Mouse (Mus musculus) hindbrain, embryonic 15.5 days (tissue): ENCODE results near the gene Ctnnbl1. TPM values are rescaled to one million over a fixed set of nuclear protein-coding genes. Genes with fewer than 3 reads are reported as not detected.

Experiments used
- ATAC-seq: fragments of 200-750 bp; cut with Nextera tagmentation; 2 replicates; pipeline ENCODE4 v1.8.0; 2017; ENCODE audit warnings: low read depth, moderate number of reproducible peaks, moderate TSS enrichment; ENCODE audit not compliant: low FRiP score
- H3K27ac ChIP-seq: fragments of 300-500 bp; sonication (generic); replicated peaks from 2 replicates; pipeline ENCODE4 v1.5.1; 2015; ENCODE audit warnings: mild to moderate bottlenecking, inconsistent platforms
- H3K27me3 ChIP-seq: fragments of 300-500 bp; sonication (generic); 2 replicates; pipeline ENCODE4 v1.6.1; 2015; ENCODE audit warnings: control low read depth, inconsistent platforms
- H3K36me3 ChIP-seq: fragments of 300-500 bp; sonication (generic); 2 replicates; pipeline ENCODE4 v1.6.1; 2015; ENCODE audit warnings: control low read depth, inconsistent platforms
- H3K4me1 ChIP-seq: fragments of 300-500 bp; sonication (generic); replicated peaks from 2 replicates; pipeline ENCODE4 v1.6.1; 2015; ENCODE audit warnings: control low read depth, inconsistent platforms
- H3K4me2 ChIP-seq: fragments of 300-500 bp; sonication (generic); 2 replicates; pipeline ENCODE4 v1.6.1; 2015; ENCODE audit warnings: moderate library complexity, mild to moderate bottlenecking, inconsistent platforms
- H3K4me3 ChIP-seq: fragments of 300-500 bp; sonication (generic); 2 replicates; pipeline ENCODE4 v1.5.1; 2015; ENCODE audit warnings: mild to moderate bottlenecking, inconsistent platforms
- H3K9ac ChIP-seq: fragments of 300-500 bp; sonication (generic); 2 replicates; pipeline ENCODE4 v1.6.1; 2015; ENCODE audit warnings: inconsistent platforms
- H3K9me3 ChIP-seq: fragments of 300-500 bp; sonication (generic); 2 replicates; pipeline ENCODE4 v1.6.1; 2016; ENCODE audit warnings: control low read depth, inconsistent platforms
- WGBS: fragments of 180-500 bp; shearing (Covaris S2); methylation state at CpG from one replicate; pipeline ENCODE4 v1.1.7; 2015; 5-methylcytosine and 5-hydroxymethylcytosine counted together
- polyA plus RNA-seq: library from polyadenylated mRNA; unstranded; fragments of >200 nt; fragmentation: Nextera tagmentation; extraction: Ambion mirVana; gene quantifications from 2 replicates; pipeline ENCODE4 v1.2.1, GENCODE M21; 2015

Gene Ctnnbl1
- polyA plus RNA-seq, 1 experiment from 2014 or later: 58.9 TPM

DNA sequence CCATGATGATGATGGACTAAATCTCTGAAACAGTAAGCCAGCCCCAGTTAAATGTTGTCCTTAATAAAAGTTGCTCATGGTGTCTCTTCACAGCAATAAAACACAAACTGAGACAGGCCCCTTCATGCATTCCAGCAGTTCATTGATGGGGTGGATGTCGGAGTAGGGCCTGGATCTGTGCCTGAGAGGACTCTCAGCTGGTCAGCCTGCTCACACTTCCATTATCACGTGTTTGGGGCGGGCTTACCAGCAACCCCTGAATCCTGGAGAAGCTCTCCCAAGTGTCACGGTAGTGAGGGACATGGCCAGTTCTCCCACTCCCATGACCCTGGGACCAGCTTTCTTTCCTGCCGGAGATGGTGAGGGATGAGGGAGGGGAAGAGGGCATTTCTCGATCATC, 24.5 kb upstream of the Ctnnbl1 start:
- H3K4me1 ChIP-seq: peaks cover 28% of the 10 kb centered on the region
- no peak overlapping the region for H3K4me3 ChIP-seq
- no peak overlapping the region for H3K9ac ChIP-seq
- H3K9me3 ChIP-seq: no peaks in the 10 kb centered on the region
- H3K27ac ChIP-seq: no peak overlapping the region
- no peak overlapping the region for H3K4me2 ChIP-seq
- no peaks in the 10 kb centered on the region for H3K36me3 ChIP-seq
- no peak for ATAC-seq
- 81% methylated on average over 6 of the region's 6 CpGs for WGBS
- H3K27me3 ChIP-seq: no peaks in the 10 kb centered on the region

DNA sequence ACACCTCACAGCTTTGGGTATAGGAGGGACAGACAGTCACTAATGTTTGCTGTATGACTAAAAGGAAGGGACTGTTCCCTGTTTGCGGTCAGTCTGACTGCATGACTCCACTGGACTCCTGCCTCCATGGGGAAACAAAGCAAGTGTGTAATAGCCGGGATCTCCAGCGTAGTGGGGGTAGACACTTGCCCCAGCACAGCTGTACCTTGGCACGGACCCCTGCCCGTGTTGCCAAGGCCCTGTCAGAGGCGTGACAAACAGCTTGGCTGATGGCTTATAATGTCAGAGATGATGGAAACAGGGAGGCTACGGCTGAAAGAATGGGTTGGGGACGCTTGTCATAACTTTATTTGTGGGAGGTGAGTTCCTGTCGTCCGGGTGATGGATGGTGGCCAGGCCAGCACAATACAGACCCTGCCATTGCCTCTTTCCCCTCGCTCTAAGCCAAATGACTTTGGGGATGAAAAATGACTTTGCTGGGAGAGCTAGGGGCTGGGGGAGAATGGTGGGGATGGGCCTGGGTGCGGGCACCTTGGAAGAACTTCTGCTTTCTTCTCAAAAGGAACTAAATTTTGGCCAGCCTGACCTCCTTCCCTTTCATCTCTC, 21.5 kb upstream of the Ctnnbl1 start:
- no peak overlapping the region; the same call in 1 of the 2 replicates for H3K4me2 ChIP-seq
- 0 out of 2 replicates have a peak overlapping the region, but pooled peaks have one; percentile 6 for H3K27ac ChIP-seq

DNA sequence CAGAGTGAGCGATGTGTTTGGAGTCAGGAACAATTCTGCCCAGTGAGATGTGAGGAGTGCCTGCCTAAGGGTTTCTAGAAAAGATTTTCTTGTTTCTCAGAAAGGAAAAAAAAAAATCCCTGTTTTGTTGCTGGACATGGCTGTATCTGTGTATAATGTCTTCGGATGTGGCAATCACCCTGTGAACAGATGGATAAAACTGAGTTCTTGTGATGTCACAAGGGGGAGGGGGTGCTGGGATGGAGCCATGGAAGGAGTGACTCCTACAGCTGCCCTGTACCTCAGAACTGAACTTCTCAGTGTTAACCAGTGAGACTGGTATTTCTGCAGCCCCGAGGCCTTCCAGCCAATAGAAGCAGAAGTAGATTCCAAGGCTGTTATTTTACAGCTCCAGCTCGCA, 18.8 kb upstream of the Ctnnbl1 start:
- WGBS: 57% methylated on average over 4 of the region's 4 CpGs
- no peak overlapping the region for H3K4me2 ChIP-seq
- H3K4me3 ChIP-seq: no peak overlapping the region
- H3K27ac ChIP-seq: no peak overlapping the region
- H3K9me3 ChIP-seq: no peaks in the 10 kb centered on the region
- no peaks in the 10 kb centered on the region for H3K36me3 ChIP-seq
- no peak for ATAC-seq
- H3K9ac ChIP-seq: no peak overlapping the region
- no peaks in the 10 kb centered on the region for H3K27me3 ChIP-seq
- peaks cover 21% of the 10 kb centered on the region for H3K4me1 ChIP-seq

More for the DNA sequence above, 21.5 kb upstream of the Ctnnbl1 start:
- Histone ChIP-seq H3K9me3 (no peaks in the 10 kb centered on the region), H3K9ac (no peak overlapping the region), H3K4me1 (peaks cover 21% of the 10 kb centered on the region), H3K27me3 (no peaks in the 10 kb centered on the region), H3K4me3 (no peak overlapping the region), H3K36me3 (no peaks in the 10 kb centered on the region)
- WGBS: 21% methylated on average over 12 of the region's 12 CpGs
- peak; percentile 74; the same call in 1 of the 2 replicates for ATAC-seq

DNA sequence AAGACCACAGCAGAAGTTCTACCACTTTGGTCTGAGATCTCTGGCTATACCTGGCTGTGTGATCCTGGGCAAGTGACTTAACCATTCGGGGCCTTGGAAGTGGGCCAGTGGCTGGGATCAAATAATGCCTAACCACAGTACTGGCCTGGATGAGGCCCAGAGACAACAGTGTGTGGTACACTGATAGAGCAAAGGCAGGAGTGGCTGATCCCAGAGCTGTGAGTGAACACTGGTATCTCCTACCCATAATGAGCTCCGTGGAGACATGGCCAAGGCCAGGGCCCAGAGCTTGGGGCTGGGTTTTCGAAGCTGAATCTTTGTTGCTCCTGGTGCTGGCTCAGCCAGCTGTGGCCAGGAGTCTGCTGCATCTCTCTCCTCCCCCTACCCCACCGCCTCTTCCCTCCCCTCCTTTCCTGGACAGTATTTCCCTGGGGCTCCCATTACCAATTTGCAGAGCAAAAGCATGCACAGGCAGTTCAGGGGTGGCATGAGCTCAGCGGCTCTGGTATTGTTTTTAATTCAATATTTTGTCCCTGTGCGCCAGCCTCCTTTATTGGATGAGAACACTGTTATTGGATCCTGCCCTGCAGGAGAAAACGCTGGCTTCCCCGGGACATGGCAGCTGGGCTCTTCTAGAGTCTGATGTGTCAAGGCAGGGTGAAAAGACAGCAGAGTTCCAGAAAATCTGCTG, 13.2 kb upstream of the Ctnnbl1 start:
- Histone ChIP-seq H3K9me3 (no peaks in the 10 kb centered on the region), H3K4me3 (no peak overlapping the region), H3K4me1 (peaks cover 14% of the 10 kb centered on the region), H3K27me3 (no peaks in the 10 kb centered on the region), H3K9ac (no peak overlapping the region), H3K4me2 (no peak overlapping the region), H3K36me3 (no peaks in the 10 kb centered on the region), H3K27ac (peak overlapping the region; percentile 73)
- 29% methylated on average over 8 of the region's 8 CpGs for WGBS
- ATAC-seq: peak; percentile 78

DNA sequence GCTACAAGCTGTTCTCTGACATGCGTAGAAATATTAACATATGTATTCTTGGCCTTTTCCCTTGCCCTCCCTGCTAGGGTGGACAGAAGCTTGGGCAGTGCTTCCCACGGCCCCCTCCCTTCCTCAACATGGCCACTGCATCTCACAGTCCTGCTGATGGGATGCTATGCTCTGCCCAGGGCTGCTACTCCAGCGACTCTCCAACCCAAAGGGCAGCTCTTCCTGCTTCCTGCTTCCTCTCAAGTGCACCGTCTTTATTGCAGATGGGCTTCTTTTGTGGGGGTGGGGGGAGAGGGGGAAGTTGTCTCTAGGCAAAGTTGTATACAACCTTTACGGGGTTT, 12.7 kb upstream of the Ctnnbl1 start:
- H3K9ac ChIP-seq: no peak overlapping the region
- peak; percentile 23; the same call in 1 of the 2 replicates for ATAC-seq
- H3K4me2 ChIP-seq: no peak overlapping the region

DNA sequence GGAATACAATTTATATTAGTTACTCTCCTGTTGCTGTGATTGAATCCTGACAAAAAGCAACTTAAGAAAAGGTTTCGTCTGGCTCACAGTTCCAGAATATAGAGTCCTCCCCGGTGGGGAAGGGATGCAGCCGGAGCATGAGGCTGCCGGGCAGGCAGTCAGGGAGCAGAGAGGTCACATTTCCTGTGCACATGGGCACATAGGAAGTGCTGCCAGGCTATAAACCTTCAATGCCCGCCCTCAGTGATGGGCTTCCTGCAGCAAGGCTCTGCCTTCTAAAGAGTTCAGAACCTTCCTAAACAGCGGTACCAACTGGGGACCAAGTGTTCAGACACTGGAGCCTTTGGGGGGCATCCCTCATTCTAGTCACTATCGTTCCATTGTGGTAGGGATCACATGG, 7.4 kb downstream of the Ctnnbl1 start:
- no peak overlapping the region for H3K27ac ChIP-seq
- H3K9ac ChIP-seq: no peak overlapping the region
- 81% methylated on average over 7 of the region's 7 CpGs for WGBS

More for the DNA sequence above, 12.7 kb upstream of the Ctnnbl1 start:
- Histone ChIP-seq H3K4me3 (no peak overlapping the region), H3K9me3 (no peaks in the 10 kb centered on the region), H3K27ac (peak overlapping the region; percentile 73), H3K27me3 (no peaks in the 10 kb centered on the region), H3K4me1 (peaks cover 14% of the 10 kb centered on the region), H3K36me3 (no peaks in the 10 kb centered on the region)
- WGBS: 36% methylated on average over 5 of the region's 5 CpGs

DNA sequence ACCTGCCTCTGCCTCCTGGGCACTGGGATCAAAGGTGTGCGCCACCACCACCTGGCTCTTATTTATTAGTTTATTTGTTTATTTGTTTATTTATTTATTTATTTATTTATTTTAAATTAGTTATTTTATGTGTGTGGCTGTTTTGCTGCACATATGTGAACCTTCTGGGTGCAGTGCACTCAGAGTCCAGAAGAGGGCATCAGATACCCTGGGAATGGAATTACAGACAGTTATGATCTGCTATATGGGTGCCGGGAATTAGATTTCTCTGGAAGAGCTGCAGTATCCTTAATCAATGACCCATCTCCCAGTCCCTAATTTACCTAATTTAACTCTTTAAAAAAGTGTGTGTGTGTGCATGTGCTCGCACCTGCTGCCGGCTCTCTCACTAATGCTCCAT, 8.5 kb downstream of the Ctnnbl1 start:
- no peak for ATAC-seq
- Histone ChIP-seq H3K4me3 (no peak overlapping the region), H3K27me3 (no peaks in the 10 kb centered on the region), H3K4me2 (no peak overlapping the region), H3K9me3 (no peaks in the 10 kb centered on the region), H3K9ac (no peak overlapping the region), H3K27ac (no peak overlapping the region), H3K4me1 (peaks cover 28% of the 10 kb centered on the region), H3K36me3 (no peaks in the 10 kb centered on the region)
- WGBS: 99% methylated on average over 4 of the region's 4 CpGs

More for the DNA sequence above, 7.4 kb downstream of the Ctnnbl1 start:
- no peak for ATAC-seq
- Histone ChIP-seq H3K4me3 (no peak overlapping the region), H3K4me2 (no peak overlapping the region), H3K9me3 (no peaks in the 10 kb centered on the region), H3K4me1 (peaks cover 21% of the 10 kb centered on the region), H3K27me3 (no peaks in the 10 kb centered on the region), H3K36me3 (no peaks in the 10 kb centered on the region)

DNA sequence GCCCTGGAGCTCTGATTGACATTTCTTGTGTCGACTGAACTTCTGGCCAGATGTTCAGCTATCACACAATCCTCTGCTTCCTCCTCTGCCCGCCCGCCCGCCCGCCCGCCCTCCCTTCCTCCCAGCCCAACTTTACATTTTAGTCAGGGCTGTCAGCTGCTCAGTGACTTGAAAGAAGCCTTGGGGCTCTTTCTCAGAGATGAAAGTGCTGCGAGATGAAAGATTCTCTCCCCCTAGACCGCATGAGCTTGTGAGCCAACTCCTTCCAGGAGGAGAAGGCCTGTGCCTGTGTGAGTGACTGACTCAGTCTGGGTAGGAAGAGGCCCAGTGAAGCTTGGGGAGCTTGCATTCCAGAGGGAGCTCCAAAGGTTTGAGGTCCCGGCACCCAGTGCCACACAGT, 9.4 kb downstream of the Ctnnbl1 start:
- Histone ChIP-seq H3K9me3 (no peaks in the 10 kb centered on the region), H3K27me3 (no peaks in the 10 kb centered on the region), H3K4me2 (no peak overlapping the region), H3K36me3 (no peaks in the 10 kb centered on the region), H3K4me3 (no peak overlapping the region), H3K27ac (0 out of 2 replicates have a peak overlapping the region, but pooled peaks have one; percentile 18), H3K4me1 (peaks cover 36% of the 10 kb centered on the region), H3K9ac (no peak overlapping the region)
- ATAC-seq: no peak
- 63% methylated on average over 9 of the region's 9 CpGs for WGBS

DNA sequence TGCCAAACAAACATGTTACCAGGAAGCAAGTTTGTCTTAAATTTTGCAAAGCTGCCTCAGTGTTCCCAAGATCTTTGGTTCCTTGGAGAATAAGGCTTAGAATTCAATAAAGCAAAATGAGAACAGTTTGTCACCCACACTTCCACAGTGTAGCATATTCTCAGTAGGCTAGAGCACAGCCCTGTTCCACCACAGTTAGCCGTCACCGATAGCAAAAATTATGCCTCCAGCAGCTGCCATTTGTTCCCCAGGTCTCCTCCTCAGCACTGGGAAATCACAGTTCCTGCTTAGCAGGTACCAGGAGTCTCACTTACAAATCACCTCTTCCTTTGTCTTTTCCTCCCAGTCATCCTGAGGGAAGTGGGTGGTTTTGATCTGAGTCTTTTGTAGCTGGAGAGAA, 10.8 kb downstream of the Ctnnbl1 start:
- Histone ChIP-seq H3K27ac (0 out of 2 replicates have a peak overlapping the region, but pooled peaks have one; percentile 28), H3K4me3 (no peak overlapping the region), H3K9ac (no peak overlapping the region), H3K36me3 (no peaks in the 10 kb centered on the region), H3K9me3 (no peaks in the 10 kb centered on the region), H3K4me1 (peaks cover 50% of the 10 kb centered on the region), H3K27me3 (no peaks in the 10 kb centered on the region), H3K4me2 (no peak overlapping the region)
- WGBS: 62% methylated on average over 2 of the region's 2 CpGs
- no peak for ATAC-seq

DNA sequence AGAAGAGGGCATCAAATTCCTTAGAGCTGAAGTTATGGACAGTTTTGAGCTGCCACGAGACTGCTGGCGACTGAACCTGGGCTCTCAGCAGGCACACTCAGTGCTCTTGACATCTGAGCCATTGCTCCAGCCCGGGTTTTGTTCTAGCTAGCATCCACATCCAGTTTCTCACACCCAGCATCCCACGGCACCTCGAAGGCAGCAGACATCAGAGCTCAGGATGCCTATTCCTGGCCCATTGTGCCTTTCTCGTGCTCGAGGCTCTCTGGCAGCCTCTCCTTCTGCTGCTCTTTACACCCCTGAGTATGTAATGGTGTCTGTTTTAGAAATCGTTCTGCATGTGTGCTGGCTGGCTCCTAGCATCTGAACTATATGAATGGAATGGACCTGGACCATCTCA, 13.3 kb downstream of the Ctnnbl1 start:
- no peaks in the 10 kb centered on the region for H3K9me3 ChIP-seq
- H3K4me3 ChIP-seq: no peak overlapping the region
- no peaks in the 10 kb centered on the region for H3K27me3 ChIP-seq
- no peak overlapping the region for H3K4me2 ChIP-seq
- H3K4me1 ChIP-seq: peaks cover 56% of the 10 kb centered on the region
- no peaks in the 10 kb centered on the region for H3K36me3 ChIP-seq
- 53% methylated on average over 8 of the region's 8 CpGs for WGBS
- no peak overlapping the region for H3K9ac ChIP-seq
- H3K27ac ChIP-seq: peak overlapping the region; percentile 82
- ATAC-seq: no peak

DNA sequence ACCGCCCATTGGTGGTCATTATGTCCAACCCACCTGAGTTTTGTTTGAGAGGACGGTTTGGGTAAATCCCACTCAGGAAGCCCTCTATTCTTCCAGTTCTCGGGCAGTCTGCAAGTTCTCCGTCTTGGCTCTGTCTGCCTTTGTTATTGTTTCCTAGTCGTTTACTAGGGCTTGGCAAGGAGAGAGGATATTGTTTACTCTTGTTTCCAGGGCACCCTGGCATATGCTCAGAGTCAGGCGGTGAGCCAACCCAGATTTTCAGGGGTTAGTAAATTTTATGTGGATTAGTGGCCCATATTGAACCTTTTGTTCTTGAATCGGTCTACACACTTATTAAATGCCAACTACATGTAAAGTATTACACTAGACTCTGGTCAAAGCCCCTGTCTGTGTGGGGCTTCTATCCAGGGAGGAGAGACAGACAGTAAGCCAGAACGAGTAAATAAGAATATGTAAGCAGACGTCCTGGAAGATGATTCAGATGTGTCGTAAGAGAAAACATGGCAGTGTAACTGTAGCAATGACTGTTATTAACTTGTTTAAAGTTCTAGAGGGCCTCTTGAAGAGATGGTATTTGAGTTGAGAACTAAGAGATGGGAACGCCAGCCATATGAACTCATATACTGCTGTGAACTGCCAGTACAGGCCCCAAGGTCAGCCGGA, 13.9 kb downstream of the Ctnnbl1 start:
- Histone ChIP-seq H3K4me1 (peaks cover 61% of the 10 kb centered on the region), H3K4me3 (no peak overlapping the region), H3K36me3 (no peaks in the 10 kb centered on the region), H3K27me3 (no peaks in the 10 kb centered on the region), H3K4me2 (peak overlapping the region; percentile 42), H3K9ac (no peak overlapping the region), H3K9me3 (no peaks in the 10 kb centered on the region), H3K27ac (peak overlapping the region; percentile 82)
- ATAC-seq: no peak
- 60% methylated on average over 12 of the region's 12 CpGs for WGBS
